Mouse (Mus musculus) ovary, adult 18-20 months (tissue): ENCODE data around the gene Nme4.
A peak's percentile ranks its signal among the peaks of the same experiment; 100 is the strongest.

Experiments
- DNase-seq: peaks from one replicate; pipeline ENCODE4 v3.0.0; 2022; ENCODE audit warnings: low spot score, mixed read lengths

Gene Nme4

DNA sequence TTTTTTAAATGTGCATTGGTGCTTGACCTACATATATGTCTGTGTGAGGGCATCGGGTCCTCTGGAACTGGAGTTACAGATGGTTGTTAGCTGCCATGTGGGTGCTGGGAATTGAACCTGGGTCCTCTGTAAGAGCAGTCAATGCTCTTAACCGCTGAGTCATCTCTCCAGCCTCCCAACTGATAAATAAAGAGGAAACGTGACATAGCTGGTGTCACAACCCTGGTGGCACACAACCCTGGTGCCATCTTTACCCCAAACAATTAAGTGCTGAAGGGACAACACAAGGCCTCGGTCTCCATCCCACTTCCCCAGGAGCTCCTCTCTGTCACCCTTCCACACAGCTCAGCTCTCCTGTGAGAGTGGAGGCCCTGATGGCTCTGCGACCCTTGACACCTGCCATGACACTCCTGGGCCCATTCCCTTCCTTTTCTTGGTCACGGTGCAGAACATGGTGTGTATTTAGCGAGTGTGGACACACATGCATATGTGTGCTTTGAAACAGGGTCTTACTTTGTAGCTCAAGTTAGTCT is 28.8 kb downstream of the Nme4 start:
- no peak for DNase-seq

DNA sequence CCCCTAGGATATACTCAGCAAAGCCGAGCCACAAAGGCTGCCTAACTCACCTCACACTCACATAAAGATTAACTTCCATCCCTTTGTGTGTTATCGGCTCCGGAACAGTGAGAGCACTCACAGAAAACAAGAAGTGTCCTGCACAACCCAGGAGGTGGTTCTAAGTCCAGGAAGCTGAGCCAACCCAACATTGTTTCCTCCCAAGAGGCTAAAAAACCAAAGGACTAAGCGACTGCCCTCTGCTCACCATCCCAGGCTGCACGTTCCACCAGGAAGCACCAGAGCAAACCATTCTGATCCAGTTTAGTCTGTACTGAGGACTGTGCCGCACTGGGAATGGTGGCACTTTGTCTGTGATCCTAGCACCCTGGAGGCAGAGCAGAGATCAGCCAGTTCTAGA is 30.5 kb downstream of the Nme4 start:
- no peak for DNase-seq

DNA sequence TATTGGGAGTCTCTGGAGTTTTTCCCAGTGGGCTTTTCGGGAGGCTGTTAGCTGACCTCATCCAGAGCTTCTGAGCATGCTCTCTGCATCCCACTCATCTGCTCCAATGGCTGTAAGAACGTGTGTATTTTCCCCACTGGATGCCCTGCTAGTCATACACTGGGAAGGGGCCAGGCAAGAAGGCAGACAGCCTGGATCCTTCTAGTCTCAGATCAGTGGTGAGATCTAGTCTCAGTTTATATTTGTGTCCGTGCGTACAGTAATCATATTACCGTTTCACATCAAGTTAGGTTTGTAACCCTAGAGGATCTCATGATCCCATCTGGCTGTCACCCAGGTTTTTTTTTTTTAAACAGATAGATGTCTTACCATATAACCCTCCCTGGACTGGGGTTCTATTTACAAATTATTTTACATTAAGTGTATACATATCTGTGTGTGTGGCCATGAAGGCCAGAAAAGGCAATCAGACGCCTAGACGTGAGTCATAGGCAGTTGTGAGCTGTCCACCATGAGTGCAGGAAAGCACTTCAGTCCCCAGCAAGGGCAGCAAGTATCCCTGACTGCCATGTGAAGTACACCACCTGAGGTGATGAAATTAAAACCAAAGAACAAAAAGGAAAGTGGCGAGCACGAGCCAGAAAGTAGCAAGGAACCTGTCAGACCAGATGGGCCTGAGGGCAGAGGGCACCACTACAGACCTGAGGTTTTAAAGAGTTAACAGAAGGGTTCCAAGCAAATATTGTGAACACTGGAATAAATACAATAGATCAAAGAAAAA is 37.4 kb downstream of the Nme4 start:
- no peak for DNase-seq

DNA sequence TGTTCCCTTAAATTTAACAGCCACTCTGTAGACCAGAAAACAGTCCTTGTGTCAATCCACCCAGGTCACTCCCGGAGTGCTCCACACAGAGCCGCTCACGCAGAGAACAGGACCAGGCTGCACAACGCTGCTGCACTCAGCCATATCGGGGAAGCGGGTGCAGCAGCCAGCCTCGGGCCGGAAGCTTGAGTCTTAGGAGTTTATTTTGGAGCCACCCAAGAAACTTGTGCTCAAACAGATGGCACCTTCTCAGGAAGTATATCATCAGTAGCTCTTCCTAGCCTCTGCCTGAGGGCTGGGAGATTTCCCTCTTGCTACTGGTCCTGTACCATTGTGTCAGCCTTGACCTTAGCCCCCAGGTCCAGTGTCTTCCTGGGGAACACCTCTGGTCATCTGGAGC is 38.1 kb downstream of the Nme4 start:
- no peak for DNase-seq

GRCm38 (mm10) chr17:26055164-26055563 is 40.2 kb downstream of the Nme4 start:
- no peak for DNase-seq

- no peak for DNase-seq
Observed at GRCm38 (mm10) chr17:26054133-26054845, 41.1 kb downstream of the Nme4 start.

- no peak for DNase-seq
Observed at GRCm38 (mm10) chr17:26052706-26053105, 42.7 kb downstream of the Nme4 start.

- no peak for DNase-seq
Observed at GRCm38 (mm10) chr17:26052074-26052473, 43.3 kb downstream of the Nme4 start.

- no peak for DNase-seq
Observed at GRCm38 (mm10) chr17:26048118-26048517, 47.3 kb downstream of the Nme4 start.

DNA sequence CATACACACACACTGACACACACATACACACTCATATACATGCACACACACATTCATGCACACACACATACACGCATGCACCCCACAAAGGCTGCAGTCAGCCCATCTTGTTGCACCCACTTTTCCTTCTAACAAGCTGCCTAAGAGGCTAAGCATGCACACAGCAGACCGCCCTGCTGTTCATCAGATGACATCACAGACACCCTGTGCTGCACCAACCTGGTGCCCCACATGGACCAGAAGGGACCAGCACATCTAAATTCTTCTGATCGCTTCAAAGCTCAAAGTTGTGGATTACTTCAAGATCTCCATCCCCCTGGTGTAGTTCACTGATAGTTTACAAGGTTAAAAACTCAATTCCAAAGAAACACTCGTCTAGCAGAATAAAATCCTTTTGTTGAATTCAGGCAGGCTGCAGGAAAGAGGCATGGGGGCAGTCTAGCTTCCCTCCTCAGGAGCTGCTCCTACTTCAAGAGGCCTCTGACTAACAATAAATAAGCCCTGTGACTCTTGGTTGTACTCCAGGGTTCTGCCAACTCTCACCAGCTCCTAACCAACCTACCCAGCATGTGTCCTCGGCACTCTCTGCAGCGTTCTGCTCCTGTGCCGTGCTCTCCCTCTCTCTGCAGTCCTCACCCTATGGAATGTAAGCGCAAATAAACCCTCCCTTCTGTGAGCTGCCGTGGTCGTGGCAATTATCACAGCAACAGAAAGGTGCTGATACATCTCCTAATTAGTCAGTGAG is 49.0 kb downstream of the Nme4 start:
- no peak for DNase-seq

GRCm38 (mm10) chr17:26045285-26045684 is 50.1 kb downstream of the Nme4 start:
- no peak for DNase-seq

- peak; percentile 22 for DNase-seq
Observed at GRCm38 (mm10) chr17:26043249-26043636, 52.2 kb downstream of the Nme4 start.

DNA sequence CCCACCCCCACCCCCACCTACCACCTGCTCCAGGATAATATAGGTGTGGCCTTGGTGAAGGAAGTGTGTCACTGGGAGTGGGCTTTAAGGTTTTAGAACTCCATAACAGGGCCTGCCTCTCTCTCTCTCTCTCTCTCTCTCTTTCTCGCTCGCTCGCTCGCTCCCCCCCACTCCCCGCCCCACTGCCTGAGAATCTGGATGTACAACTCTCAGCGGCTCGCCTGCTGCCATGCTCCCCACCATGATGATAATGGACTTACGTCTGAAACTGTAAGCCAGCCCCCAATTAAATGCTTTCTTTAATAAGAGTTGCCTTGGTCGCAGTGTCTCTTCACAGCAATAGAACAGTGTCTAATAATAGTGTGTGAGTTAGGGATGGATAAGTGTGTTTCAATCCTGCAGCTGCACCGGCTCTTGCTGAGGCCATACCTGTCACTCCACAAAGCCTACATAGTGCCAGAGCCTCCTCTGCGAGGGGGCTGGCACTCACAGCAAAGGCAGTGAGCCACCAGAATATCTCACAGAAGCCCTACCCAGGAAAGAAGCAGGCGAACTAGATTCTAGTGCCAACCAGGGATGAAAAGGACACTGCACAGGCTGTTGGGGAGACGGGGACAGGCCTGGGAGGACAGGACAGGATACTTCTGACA is 52.7 kb downstream of the Nme4 start:
- no peak for DNase-seq
